19 mouse cellular contexts compared by ENCODE assay signal in genomic region chr16:13405403-13405802, GRCm38 (mm10).
DNase-seq lines count a peak whose midpoint lies in the region; TF ChIP-seq lines count a peak whose summit lies in the region.
"Had no signal": no experiment of that assay in that cellular context is flagged by ENCODE, and none has a peak within 500 bp of the region (broad histone marks: within the 10 kb centered on the region; RNA-seq: fewer than 3 reads in every experiment).

No protein-coding gene starts in this region.

- no peaks in the 10 kb centered on the region for H3K4me1 ChIP-seq in testis, adult 2 months (ENCODE audit: control insufficient read depth, insufficient read depth, low read length)
- peaks cover 12% of the 10 kb centered on the region for H3K4me1 ChIP-seq in olfactory bulb, adult 2 months (ENCODE audit: control insufficient read depth, insufficient read depth, low read length)
- no peaks in the 10 kb centered on the region for H3K4me1 ChIP-seq in heart, adult 2 months (ENCODE audit: control insufficient read depth, insufficient read depth, low read length)
- H3K4me1 ChIP-seq: embryonic facial prominence, embryonic 10.5 days; embryonic facial prominence, embryonic 12.5 days; forebrain, embryonic 12.5 days had no signal

- H3K36me3 ChIP-seq in testis, adult 2 months (ENCODE audit: control insufficient read depth, insufficient read depth, low read length) = peaks cover 7% of the 10 kb centered on the region
- H3K36me3 ChIP-seq in heart, adult 2 months (ENCODE audit: control insufficient read depth, insufficient read depth, low read length) = no peaks in the 10 kb centered on the region

- WGBS in olfactory bulb, adult 2 months = 85% methylated on average over 2 of the region's 2 CpGs
- 87% methylated on average over 2 of the region's 2 CpGs for WGBS in heart, adult 2 months

- H3K27ac ChIP-seq in layer of hippocampus, adult 2 months = peak overlapping the region; percentile 68
- no peak overlapping the region for H3K27ac ChIP-seq in testis, adult 2 months (ENCODE audit: control insufficient read depth, insufficient read depth, low read depth, low read length)
- H3K27ac ChIP-seq in olfactory bulb, adult 2 months (ENCODE audit: insufficient read depth, low read depth, low read length) = 0 out of 2 replicates have a peak overlapping the region, but pooled peaks have one; percentile 3
- H3K27ac ChIP-seq in heart, adult 2 months = no peak overlapping the region
- H3K27ac ChIP-seq: embryonic facial prominence, embryonic 10.5 days; embryonic facial prominence, embryonic 12.5 days; forebrain, embryonic 12.5 days had no signal

- intact Hi-C loops in heart, adult 2 months (cut with DNase I) = loop anchor here (5.0 kb wide), 1 partner anchor 48 kb away; no protein-coding TSS in a partner anchor

- H3K27me3 ChIP-seq in testis, adult 2 months (ENCODE audit: control insufficient read depth, insufficient read depth, low read length) = no peaks in the 10 kb centered on the region
- H3K27me3 ChIP-seq in heart, adult 2 months (ENCODE audit: control insufficient read depth, insufficient read depth, low read length) = no peaks in the 10 kb centered on the region
- H3K27me3 ChIP-seq: CH12.LX; embryonic facial prominence, embryonic 12.5 days; forebrain, embryonic 12.5 days had no signal

- no peak overlapping the region for H3K9ac ChIP-seq in heart, adult 2 months (ENCODE audit: low read depth, low read length)
- H3K9ac ChIP-seq: embryonic facial prominence, embryonic 12.5 days; forebrain, embryonic 12.5 days had no signal

- no peak overlapping the region for H3K4me3 ChIP-seq in layer of hippocampus, adult 2 months
- peak overlapping the region; percentile 70 for H3K4me3 ChIP-seq in testis, adult 2 months (ENCODE audit: control insufficient read depth, low read depth, low read length)
- no peak overlapping the region for H3K4me3 ChIP-seq in olfactory bulb, adult 2 months (ENCODE audit: insufficient read depth, low read depth, low read length)
- no peak overlapping the region for H3K4me3 ChIP-seq in heart, adult 2 months
- H3K4me3 ChIP-seq: embryonic facial prominence, embryonic 10.5 days; embryonic facial prominence, embryonic 12.5 days; forebrain, embryonic 12.5 days had no signal

- no peak for DNase-seq in layer of hippocampus, adult 2 months (ENCODE audit: low spot score in 2 of 2)
- no peak for DNase-seq in layer of hippocampus, postnatal 36 days
- no peak for DNase-seq in testis, postnatal 10 days (ENCODE audit: low spot score)
- DNase-seq in brain, adult 2 months (ENCODE audit: low read depth, low spot score) = peak; percentile 45
- DNase-seq in heart, adult 2 months = no peak
- DNase-seq in cerebellum, postnatal 25 days = no peak
- DNase-seq: adrenal gland, adult 8-10 months; adrenal gland, postnatal 36 days; B cell, adult 2 months; cerebellum, adult 11 months; cerebellum, adult 8-10 months; cerebellum, adult 9-11 months; cerebellum, postnatal 14 days had no signal

- TF ChIP-seq POLR2A in testis, adult 2 months (IDR thresholded peaks at IDR 0.05; ENCODE audit: control insufficient read depth, low read depth, low read length) = no peak
- TF ChIP-seq POLR2A in olfactory bulb, adult 2 months (IDR thresholded peaks at IDR 0.05; ENCODE audit: insufficient read depth, low read depth, low read length) = no peak
- TF ChIP-seq POLR2A in heart, adult 2 months (IDR thresholded peaks at IDR 0.05; ENCODE audit: insufficient read depth, low read depth, low read length) = no peak

- no peak for TF ChIP-seq CTCF in layer of hippocampus, adult 2 months (conservative IDR thresholded peaks at IDR 0.05)
- no peak for TF ChIP-seq CTCF in testis, adult 2 months (IDR thresholded peaks at IDR 0.05; ENCODE audit: control insufficient read depth, insufficient read depth, insufficient replicate concordance, low read depth, low read length)
- TF ChIP-seq CTCF in olfactory bulb, adult 2 months (IDR thresholded peaks at IDR 0.05; ENCODE audit: insufficient read depth, low read depth, low read length) = no peak
- TF ChIP-seq CTCF in heart, adult 2 months (IDR thresholded peaks at IDR 0.05) = no peak

- no peaks in the 10 kb centered on the region for H3K79me2 ChIP-seq in heart, adult 2 months (replicated peaks; ENCODE audit: control insufficient read depth, insufficient read depth, low read length)

- TF ChIP-seq EP300 in heart, adult 2 months (IDR thresholded peaks at IDR 0.05; ENCODE audit: insufficient read depth, low read depth, low read length) = no peak

Comparison
In these comparisons a context has a peak if more than half of its experiments do, and no peak if none do; other contexts are left out.
1. H3K27ac ChIP-seq: peak in layer of hippocampus, adult 2 months (single experiment) and olfactory bulb, adult 2 months (single experiment); none in testis, adult 2 months (single experiment) and heart, adult 2 months (single experiment).